Mouse (Mus musculus) heart, adult 10 weeks (tissue): ENCODE measurements around the gene Slc16a8. TPM values are rescaled to one million over a fixed set of nuclear protein-coding genes. Genes with fewer than 3 reads are reported as not detected.

Experiments used
- polyA plus RNA-seq: library from polyadenylated mRNA; stranded (reverse); fragments of 350-450 nt; fragmentation: Illumina TruSeq; extraction: RNeasy Lipid Tissue Mini Kit (QIAGEN cat#74804); gene quantifications from one replicate; pipeline ENCODE4 v1.2.3, GENCODE M21; 2014; ENCODE audit warnings: low read depth, low replicate concordance

The Slc16a8 gene
- 0.63 TPM for polyA plus RNA-seq

GRCm38 (mm10) chr15:79254661-79255060 is at the start of gene Slc16a8:
TSS of gene Slc16a8 (minus strand) at chr15:79254761.

GRCm38 (mm10) chr15:79285399-79285798 is 30.8 kb upstream of the Slc16a8 start, which contains the start of gene Baiap2l2:
TSS of gene Baiap2l2 (minus strand) at chr15:79285537.

GRCm38 (mm10) chr15:79229058-79229821 is 25.3 kb downstream of the Slc16a8 start, which contains the start of the genes Pick1 and Gm49486:
TSS of gene Pick1 (plus strand) at chr15:79229173.
TSS of gene Gm49486 (plus strand) at chr15:79229391.

Other genes starting within 250 kb of the Slc16a8 start
- 135 TPM for gene H1f0, start 226.3 kb downstream of the Slc16a8 start, polyA plus RNA-seq
- gene Galr3, start 212.9 kb downstream of the Slc16a8 start, polyA plus RNA-seq: not detected
- gene Ankrd54, start 191.9 kb downstream of the Slc16a8 start, polyA plus RNA-seq: 9.2 TPM
- 76.7 TPM for gene Eif3l, start 179.6 kb downstream of the Slc16a8 start, polyA plus RNA-seq
- 59.0 TPM for gene Micall1, start 145.9 kb downstream of the Slc16a8 start, polyA plus RNA-seq
- gene Polr2f, start 113.8 kb downstream of the Slc16a8 start, polyA plus RNA-seq: 142 TPM
- 4.1 TPM for gene 1700088E04Rik, start 113.5 kb downstream of the Slc16a8 start, polyA plus RNA-seq
- gene Sox10, start 89.5 kb downstream of the Slc16a8 start, polyA plus RNA-seq: 1.3 TPM
- gene Pick1, start 25.6 kb downstream of the Slc16a8 start, polyA plus RNA-seq: 34.5 TPM
- gene Gm49486, start 25.4 kb downstream of the Slc16a8 start, polyA plus RNA-seq: 2.1 TPM
- gene Baiap2l2, start 30.8 kb upstream of the Slc16a8 start, polyA plus RNA-seq: 0.47 TPM
- 8.4 TPM for gene Pla2g6, start 73.6 kb upstream of the Slc16a8 start, polyA plus RNA-seq
- 7.6 TPM for gene Maff, start 91.9 kb upstream of the Slc16a8 start, polyA plus RNA-seq
- gene Tmem184b, start 148.8 kb upstream of the Slc16a8 start, polyA plus RNA-seq: 44.9 TPM
- 55.7 TPM for gene Csnk1e, start 200.8 kb upstream of the Slc16a8 start, polyA plus RNA-seq